Mouse (Mus musculus) lung, postnatal 4 days (tissue): ENCODE data around the gene Dsp.
A peak's percentile ranks its signal among the peaks of the same experiment; 100 is the strongest.

Experiments used
- DNase-seq, 2 experiments: peaks; one replicate each; pipeline ENCODE4 v3.0.0; 2021

Gene Dsp

DNA sequence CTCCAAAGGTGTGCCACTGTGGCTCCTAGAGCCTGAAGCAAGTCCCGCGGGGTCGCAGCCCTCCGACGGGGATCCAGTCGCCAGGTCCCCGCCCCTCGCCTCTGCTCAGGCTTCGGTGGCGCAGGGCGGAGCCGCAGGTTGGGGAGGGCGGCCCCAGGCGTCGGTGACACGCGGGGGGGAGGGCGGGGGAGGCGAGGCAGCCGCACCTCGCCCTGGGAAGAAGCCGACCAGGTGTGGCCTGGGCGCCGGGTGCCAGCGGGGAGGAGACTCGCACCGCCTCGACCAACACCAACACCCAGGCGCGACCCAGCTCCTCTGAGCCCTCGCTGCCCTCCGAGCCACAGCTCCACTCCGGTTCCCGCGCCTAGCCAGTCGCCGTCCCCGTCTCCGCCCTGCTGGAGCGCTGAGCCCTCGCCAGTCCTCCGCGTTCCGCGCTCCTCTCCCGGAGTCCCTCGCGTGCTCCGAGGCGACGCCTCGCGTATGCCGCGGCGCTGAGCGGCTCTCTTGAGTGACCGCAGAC is at the start of gene Dsp:
Gene Dsp, plus strand, starts transcription at position 226 of the 520 bp plus-strand sequence.
- peak; percentile 70 to 82 for DNase-seq

DNA sequence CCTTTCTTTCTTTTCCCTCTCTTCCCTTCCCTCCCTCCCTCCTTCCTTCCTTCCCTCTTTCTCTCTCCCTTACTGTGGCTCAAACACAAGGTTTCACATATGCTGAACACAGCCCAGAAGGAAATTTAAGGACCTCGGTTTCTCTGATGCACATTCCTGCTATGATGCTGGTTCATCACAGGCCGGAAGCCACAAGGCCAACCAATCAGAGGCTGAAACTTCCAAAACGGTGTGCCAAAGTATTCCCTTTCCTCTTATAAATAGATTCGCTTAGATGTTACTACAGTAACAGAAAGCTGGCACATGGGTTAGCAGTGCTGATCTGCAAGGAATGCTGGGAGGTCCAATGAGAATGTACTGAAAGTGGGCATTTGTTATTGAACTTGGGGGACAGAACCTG is 47.7 kb upstream of the Dsp start:
- no peak for DNase-seq

- no peak for DNase-seq
Observed at GRCm38 (mm10) chr13:38104501-38104900, 46.6 kb upstream of the Dsp start.

DNA sequence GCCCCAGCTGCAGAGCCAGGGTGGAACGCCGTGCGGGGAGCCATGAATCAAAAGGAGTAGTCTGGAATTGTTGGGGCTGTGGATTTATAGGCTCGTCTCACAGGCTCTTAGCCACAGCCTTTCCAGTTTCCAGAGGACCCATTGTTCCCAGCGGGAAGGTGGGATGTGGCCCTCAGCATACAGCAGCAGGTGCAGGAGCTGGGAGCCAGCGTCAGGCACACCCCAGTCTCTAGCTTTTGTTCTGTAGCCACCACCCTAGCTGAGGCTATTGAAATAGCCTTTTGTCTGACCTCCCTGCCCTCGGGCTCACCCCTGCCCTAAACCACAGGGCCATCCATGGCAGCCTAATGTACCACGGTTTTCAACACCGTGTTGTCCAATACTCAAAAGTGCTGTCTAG is 42.0 kb upstream of the Dsp start:
- no peak for DNase-seq

- no peak for DNase-seq
Observed at GRCm38 (mm10) chr13:38122321-38122720, 28.8 kb upstream of the Dsp start.

DNA sequence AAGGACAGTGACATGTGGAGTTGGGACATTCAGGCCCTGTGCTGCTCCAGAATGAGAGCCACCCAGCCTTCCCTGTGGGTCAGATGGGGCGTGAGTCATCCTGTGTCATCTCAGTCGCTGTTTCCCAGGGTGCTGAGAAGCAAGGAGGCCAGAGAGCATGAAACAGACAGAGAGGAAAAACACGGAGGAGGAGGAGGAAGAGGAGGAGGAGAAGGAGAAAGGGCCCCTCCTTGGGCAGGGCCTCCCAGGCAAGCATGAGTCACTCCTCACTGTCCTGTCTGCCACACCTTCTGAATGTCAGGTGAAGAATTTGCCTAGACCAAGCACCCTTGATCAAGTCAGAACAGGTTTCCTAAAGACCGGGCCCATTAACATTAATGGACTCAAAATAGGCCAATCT is 27.4 kb upstream of the Dsp start:
- DNase-seq = no peak

- no peak for DNase-seq
Observed at GRCm38 (mm10) chr13:38127683-38128082, 23.4 kb upstream of the Dsp start.

GRCm38 (mm10) chr13:38128246-38128645 is 22.8 kb upstream of the Dsp start:
- DNase-seq = peak; percentile 9 to 34

DNA sequence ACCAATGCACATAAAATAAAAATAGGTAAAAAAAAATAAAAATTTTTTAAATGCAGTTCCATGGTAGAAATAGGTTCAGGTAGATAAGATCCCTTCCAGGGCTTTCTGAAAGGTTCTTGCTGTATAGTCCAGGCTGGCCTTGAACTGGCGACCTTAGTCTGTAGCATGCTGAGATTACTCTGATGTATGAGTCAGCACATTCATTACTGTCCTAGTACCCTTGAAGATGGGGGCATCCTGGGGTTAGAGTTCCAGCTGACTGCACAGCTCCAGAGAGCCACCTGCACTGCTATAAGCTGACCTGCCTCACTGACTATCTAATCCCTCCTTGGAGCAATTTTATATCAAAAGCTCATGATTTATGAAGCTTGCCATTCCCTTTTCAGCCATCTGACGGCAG is 21.6 kb upstream of the Dsp start:
- DNase-seq = no peak

GRCm38 (mm10) chr13:38130116-38130515 is 21.0 kb upstream of the Dsp start:
- DNase-seq = no peak

DNA sequence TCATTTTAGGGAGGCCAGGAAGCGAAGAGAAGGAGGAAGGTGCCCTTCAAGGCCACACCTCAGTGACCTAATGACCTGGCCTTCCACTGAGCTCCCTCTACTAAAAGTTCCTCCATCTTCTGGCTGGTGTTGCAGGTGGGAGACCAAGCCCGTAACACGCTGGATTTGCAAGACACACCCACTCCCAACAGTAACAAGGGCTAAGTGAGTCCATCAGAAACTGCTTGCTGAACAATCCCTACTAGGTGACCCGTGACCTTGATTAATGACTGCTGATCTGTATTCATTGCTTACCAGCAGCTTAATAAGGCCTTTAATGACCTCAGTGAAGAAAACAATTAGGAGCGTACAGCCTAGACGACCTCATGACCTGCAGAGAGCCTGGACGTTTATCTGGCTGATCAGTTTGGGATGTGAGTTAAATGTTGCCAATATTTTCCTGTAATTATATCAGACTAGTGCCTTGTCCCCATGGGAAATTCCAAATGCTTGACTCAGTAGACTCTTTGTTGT is 18.0 kb upstream of the Dsp start:
- no peak for DNase-seq

GRCm38 (mm10) chr13:38140521-38140920 is 10.6 kb upstream of the Dsp start:
- DNase-seq = no peak

GRCm38 (mm10) chr13:38144962-38145713 is 6.0 kb upstream of the Dsp start:
- DNase-seq = peak; percentile 50 to 52

- no peak for DNase-seq
Observed at GRCm38 (mm10) chr13:38148348-38148747, 2.7 kb upstream of the Dsp start.

DNA sequence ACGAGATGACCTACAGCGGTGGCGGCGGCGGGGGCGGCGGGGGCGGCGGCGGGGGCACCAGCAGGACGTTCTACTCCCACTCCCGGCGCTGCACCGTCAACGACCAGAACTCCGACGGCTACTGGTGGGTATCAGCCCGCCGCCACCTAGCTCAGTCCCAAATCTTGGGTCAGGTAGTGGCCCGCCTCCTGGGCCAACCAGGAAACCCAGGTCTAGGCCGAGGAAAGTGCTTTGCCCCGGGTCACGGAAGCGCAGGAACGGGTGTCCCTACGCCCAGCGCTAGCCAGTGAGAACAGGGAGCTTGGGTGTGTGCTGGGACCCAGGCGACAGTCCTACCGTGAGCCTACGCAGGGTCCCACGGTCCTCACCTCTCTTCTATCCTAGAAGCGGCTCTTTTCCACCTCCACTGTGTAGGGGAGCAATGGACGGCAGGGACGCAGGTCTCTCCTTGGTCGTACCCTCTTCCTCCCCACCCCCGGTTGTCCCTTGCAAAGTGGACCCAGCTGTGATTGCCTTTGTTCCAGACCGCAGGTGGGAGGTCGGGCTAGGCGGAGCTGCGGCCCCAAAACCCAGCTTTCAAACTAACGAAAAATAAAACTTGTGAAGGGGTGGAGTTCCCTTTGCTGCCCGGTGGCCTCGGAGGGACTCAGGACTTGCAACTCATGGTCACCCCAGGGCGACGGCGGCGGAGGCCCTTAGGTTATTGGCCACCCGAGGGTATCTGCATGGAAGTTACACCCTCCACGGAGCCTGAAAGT is 756 bp downstream of the Dsp start:
- DNase-seq = peak; percentile 22 to 37

DNA sequence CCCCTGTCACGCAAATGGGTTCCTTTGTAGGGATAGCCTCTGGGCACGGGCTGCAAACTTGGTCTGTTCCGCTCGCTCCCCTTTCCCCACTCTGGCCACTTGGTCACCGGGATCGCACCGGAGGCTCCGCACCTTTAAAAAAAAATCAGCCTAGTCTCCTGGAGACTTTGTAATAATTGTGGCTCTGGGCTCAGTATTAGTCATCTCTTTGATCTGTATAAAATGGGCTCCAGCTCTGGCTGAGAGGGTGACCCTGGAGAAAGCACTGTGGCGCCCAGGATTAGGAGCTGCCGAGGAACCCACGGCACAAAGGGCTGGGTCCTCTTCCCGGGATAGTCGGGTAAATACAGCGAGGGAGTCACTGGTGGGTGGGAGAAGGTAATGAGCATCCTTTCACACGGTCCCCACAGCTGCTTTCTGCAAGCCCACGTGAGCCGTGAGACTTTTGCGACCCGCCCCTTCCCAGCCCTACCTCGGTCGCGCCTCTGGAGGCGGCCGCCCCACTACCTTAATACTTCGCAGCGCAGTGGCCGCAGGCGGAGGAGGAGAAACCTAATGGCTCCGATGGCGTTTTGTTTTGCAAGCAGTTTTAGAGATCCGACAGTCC is 1.4 kb downstream of the Dsp start:
- peak; percentile 23 to 32 for DNase-seq

GRCm38 (mm10) chr13:38155523-38155922 is 4.4 kb downstream of the Dsp start:
- DNase-seq = no peak

DNA sequence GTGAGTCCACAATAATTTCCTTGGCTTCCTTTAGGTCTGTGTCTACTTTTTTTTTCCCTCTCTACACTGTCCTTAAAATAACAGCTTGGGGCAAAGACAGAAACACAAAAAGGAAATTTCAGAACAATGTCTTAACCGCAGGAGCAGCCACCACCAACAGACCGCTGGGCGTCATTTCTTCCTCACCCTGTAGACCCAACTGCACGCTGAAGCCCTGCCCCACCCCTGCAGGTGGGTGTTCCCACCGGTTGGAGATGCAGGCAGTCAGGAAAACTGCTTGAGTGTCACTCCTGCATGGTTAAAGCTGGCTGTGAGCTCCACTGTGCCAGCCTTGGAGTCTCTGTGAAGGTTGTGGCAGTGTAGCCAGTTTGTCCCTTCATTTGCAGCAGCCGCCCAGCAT is 6.5 kb downstream of the Dsp start:
- no peak for DNase-seq

DNA sequence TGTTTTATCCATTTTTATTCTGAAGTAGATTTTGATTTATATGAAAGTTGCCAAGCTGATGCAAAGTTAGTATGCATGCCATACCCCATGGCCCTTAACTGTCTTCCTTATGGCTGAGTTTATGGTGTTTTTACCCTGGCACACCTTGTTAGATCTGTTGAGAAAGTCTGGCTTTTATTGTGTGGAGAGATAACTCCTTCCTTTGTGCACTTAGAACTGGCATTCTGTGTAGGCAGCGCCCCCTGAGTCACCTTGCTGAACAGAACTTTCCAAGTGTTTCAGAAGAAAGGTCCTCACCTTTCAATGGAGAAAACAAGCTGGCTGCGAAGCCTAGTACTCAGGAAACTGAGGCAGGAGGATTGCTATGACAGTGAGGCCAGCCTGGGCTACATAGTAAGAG is 10.9 kb downstream of the Dsp start:
- no peak for DNase-seq

- DNase-seq = peak; percentile 8 to 49
Observed at GRCm38 (mm10) chr13:38162668-38163067, 11.6 kb downstream of the Dsp start.

DNA sequence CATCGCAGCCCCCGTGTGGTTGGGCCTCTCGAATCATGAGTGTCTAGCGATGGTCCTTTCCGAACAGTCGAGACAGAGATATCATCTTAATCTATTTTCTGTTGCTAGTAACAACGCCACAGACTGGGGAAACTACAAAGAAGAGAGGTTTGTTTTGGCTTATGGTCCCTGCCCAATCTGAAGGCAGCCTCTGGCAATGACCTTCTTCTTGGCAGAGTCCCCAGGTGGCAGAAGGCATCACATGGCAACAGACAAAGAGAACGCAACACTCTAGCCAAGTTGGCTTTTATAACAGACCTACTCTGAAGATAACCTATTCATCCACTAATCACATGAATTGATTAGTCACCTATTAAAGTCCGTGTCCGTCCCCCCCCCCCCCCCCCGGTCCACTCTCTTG is 13.8 kb downstream of the Dsp start:
- DNase-seq = no peak

DNA sequence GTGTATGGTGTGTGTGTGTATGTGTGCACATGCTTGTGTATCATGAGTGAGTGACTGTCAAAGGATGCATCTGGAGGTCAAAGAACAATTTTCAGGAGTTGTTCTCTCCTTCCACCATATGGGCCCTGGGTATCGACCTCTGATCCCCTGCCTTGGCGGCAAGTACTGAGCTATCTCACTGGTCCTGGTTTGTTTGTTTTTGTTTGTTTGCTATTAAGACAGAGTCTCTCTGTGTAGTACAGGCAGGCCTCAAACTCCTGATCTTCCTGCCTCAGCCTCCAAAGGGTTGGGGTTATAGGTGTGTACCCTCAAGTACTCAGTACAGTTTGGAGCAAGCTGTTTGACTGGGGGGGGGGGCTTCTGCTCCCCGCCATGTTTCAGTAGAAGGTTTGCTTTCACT is 16.0 kb downstream of the Dsp start:
- no peak for DNase-seq

- peak; percentile 35 to 42 for DNase-seq
Observed at GRCm38 (mm10) chr13:38170707-38171144, 19.6 kb downstream of the Dsp start.
